Mouse (Mus musculus) hindbrain, embryonic 13.5 days (tissue): Measurements from ENCODE around the gene Tstd1. TPM values are rescaled to one million over a fixed set of nuclear protein-coding genes. Genes with fewer than 3 reads are reported as not detected.
A peak's percentile ranks its signal among the peaks of the same experiment; 100 is the strongest.

ENCODE experiments used
- ATAC-seq: fragments of 200-750 bp; cut with Nextera tagmentation; 2 replicates; pipeline ENCODE4 v1.8.0; 2017; ENCODE audit warnings: moderate TSS enrichment; ENCODE audit not compliant: low FRiP score
- H3K27ac ChIP-seq: fragments of 300-500 bp; sonication (generic); 2 replicates; pipeline ENCODE4 v1.5.1; 2015; ENCODE audit warnings: inconsistent platforms, mild to moderate bottlenecking, moderate library complexity
- H3K27me3 ChIP-seq: fragments of 300-500 bp; sonication (generic); 2 replicates; pipeline ENCODE4 v1.6.1; 2015; ENCODE audit warnings: mild to moderate bottlenecking, inconsistent platforms
- H3K36me3 ChIP-seq: fragments of 300-500 bp; sonication (generic); 2 replicates; pipeline ENCODE4 v1.6.1; 2015; ENCODE audit warnings: mild to moderate bottlenecking, inconsistent platforms
- H3K4me1 ChIP-seq: fragments of 300-500 bp; sonication (generic); replicated peaks from 2 replicates; pipeline ENCODE4 v1.6.1; 2015; ENCODE audit warnings: inconsistent platforms
- H3K4me2 ChIP-seq: fragments of 300-500 bp; sonication (generic); 2 replicates; pipeline ENCODE4 v1.6.1; 2015; ENCODE audit warnings: inconsistent platforms, mild to moderate bottlenecking, moderate library complexity
- H3K4me3 ChIP-seq: fragments of 300-500 bp; sonication (generic); 2 replicates; pipeline ENCODE4 v1.5.1; 2015; ENCODE audit warnings: mild to moderate bottlenecking, inconsistent platforms
- H3K9ac ChIP-seq: fragments of 300-500 bp; sonication (generic); 2 replicates; pipeline ENCODE4 v1.6.1; 2015; ENCODE audit warnings: mild to moderate bottlenecking, inconsistent platforms
- H3K9me3 ChIP-seq: fragments of 300-500 bp; sonication (generic); 2 replicates; pipeline ENCODE4 v1.6.1; 2016; ENCODE audit warnings: inconsistent platforms
- WGBS: fragments of 180-500 bp; shearing (Covaris S2); methylation state at CpG from one replicate; pipeline ENCODE4 v1.1.7; 2015; 5-methylcytosine and 5-hydroxymethylcytosine counted together
- polyA plus RNA-seq: library from polyadenylated mRNA; unstranded; fragments of >200 nt; fragmentation: Nextera tagmentation; extraction: Ambion mirVana; gene quantifications from 2 replicates; pipeline ENCODE4 v1.2.1, GENCODE M21; 2015

Gene Tstd1
- polyA plus RNA-seq, 1 experiment from 2014 or later: 11.7 TPM

DNA sequence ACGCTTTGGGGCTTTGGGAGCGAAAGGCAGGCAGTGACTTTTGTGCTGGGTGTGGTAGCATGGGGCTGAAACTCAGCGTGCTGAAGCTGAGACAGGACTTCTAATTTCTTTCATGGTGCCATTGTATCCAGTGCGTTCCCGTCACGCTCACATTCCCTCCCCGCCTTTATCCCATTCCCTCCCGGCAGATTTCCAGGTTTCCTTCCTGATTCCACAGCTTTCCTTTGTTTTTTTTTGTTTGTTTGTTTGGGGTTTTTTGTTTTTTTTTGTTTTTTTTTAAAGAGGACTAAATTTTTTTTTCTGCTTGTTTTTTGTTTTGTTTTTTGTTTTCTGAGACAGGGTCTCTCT lies 23.7 kb downstream of the Tstd1 start:
- WGBS: 63% methylated on average over 8 of the region's 8 CpGs
- Histone ChIP-seq H3K4me1 (peaks cover 6% of the 10 kb centered on the region), H3K4me2 (no peak overlapping the region), H3K27me3 (peaks cover 27% of the 10 kb centered on the region), H3K27ac (no peak overlapping the region), H3K36me3 (no peaks in the 10 kb centered on the region), H3K4me3 (no peak overlapping the region), H3K9me3 (no peaks in the 10 kb centered on the region), H3K9ac (no peak overlapping the region)
- no peak for ATAC-seq

DNA sequence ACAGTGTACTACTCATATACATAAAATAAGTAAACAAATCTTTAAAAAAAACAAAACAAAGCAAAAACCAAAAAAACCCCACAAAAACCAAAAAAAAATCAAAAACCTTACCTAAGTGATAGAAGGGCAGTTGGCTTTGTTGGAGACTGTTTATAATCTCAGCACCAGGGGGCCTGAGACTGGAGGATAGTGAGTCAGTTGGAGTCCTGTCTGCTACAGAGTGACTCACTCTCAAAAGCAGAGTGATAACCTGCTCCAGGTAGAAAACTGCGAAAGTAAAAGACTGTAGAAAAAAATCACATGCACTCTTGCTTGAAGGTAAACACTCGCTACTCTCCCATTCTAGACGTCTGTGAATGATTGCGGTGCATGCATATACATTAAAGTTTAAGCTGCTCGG lies 26.4 kb downstream of the Tstd1 start:
- no peaks in the 10 kb centered on the region for H3K36me3 ChIP-seq
- H3K9ac ChIP-seq: no peak overlapping the region
- no peak overlapping the region for H3K4me3 ChIP-seq
- H3K27me3 ChIP-seq: peaks cover under 1% of the 10 kb centered on the region; the same call in 1 of the 2 replicates
- WGBS: 92% methylated on average over 5 of the region's 5 CpGs
- ATAC-seq: no peak
- no peak overlapping the region for H3K4me2 ChIP-seq
- H3K4me1 ChIP-seq: no peaks in the 10 kb centered on the region
- H3K27ac ChIP-seq: no peak overlapping the region
- H3K9me3 ChIP-seq: no peaks in the 10 kb centered on the region

DNA sequence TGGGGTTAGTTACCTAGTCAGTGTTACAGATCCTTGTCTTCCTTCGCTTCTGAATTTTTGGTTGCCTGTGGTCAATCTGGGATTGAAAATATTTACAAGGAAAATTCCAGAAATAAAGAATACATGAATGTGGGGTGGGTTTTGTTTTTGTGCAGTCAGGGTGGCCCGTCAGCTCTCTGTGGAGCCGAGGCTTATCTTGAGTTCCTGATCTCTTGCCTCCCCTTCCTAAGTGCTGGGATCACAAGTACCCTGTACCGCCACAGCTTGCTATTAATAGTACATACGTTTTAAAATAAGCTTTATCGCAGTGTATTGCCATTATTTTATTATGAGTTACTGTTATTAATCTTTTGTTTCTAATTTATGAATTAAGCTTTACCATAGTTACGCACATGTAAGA lies 28.2 kb downstream of the Tstd1 start:
- H3K36me3 ChIP-seq: no peaks in the 10 kb centered on the region
- no peak overlapping the region for H3K4me2 ChIP-seq
- no peak overlapping the region for H3K4me3 ChIP-seq
- no peak overlapping the region for H3K27ac ChIP-seq
- no peaks in the 10 kb centered on the region for H3K27me3 ChIP-seq
- no peaks in the 10 kb centered on the region for H3K9me3 ChIP-seq
- WGBS: 82% methylated on average over 7 of the region's 7 CpGs
- H3K4me1 ChIP-seq: no peaks in the 10 kb centered on the region
- no peak overlapping the region for H3K9ac ChIP-seq
- no peak for ATAC-seq

DNA sequence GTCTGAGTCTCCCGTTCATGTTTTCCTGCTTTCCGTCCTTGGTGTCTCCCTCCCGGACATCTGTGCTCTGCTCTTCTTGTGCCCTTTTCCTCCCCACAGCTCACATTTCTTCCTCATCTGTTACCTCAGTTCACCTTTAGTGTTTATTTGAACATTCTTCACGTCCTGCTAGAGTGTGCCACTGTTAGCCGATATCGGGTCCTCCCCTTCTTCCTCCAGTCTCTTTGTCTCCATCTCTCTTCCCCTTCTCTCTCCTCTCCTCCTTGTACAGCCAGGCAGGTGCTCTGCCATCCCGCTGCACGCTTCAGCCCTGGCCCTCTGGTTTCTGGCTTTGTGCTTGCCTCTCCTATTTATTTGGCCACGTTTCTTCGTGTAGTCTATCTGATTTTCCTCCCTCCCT lies 29.0 kb downstream of the Tstd1 start:
- no peaks in the 10 kb centered on the region for H3K4me1 ChIP-seq
- WGBS: 79% methylated on average over 10 of the region's 10 CpGs
- H3K36me3 ChIP-seq: no peaks in the 10 kb centered on the region
- ATAC-seq: no peak
- H3K27me3 ChIP-seq: no peaks in the 10 kb centered on the region
- H3K9me3 ChIP-seq: no peaks in the 10 kb centered on the region
- no peak overlapping the region for H3K4me2 ChIP-seq
- no peak overlapping the region for H3K27ac ChIP-seq
- no peak overlapping the region for H3K4me3 ChIP-seq
- H3K9ac ChIP-seq: no peak overlapping the region

DNA sequence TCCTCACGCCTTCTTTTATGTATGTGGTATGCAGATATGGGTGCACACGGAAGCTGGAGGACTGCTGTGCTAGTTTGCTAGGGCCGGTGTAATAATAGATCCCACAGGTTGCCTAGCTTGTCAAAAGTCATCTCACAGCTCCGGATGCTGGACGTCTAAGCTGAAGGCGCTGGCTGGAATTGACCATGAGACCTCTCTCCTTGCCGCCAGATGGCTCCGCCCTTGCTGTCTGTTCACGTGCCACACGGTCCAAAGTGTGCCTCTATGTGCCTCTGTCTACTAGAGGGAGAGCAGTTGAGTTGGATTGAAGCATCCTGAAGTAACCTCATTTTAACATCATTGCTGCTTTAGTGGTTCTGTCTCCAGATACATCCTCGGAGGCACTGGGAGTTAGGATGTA lies 31.4 kb downstream of the Tstd1 start:
- no peak overlapping the region for H3K9ac ChIP-seq
- no peaks in the 10 kb centered on the region for H3K4me1 ChIP-seq
- ATAC-seq: no peak
- H3K27ac ChIP-seq: no peak overlapping the region
- no peak overlapping the region for H3K4me3 ChIP-seq
- no peaks in the 10 kb centered on the region for H3K9me3 ChIP-seq
- H3K27me3 ChIP-seq: no peaks in the 10 kb centered on the region
- WGBS: 92% methylated on average over 11 of the region's 11 CpGs
- H3K36me3 ChIP-seq: no peaks in the 10 kb centered on the region
- H3K4me2 ChIP-seq: no peak overlapping the region

DNA sequence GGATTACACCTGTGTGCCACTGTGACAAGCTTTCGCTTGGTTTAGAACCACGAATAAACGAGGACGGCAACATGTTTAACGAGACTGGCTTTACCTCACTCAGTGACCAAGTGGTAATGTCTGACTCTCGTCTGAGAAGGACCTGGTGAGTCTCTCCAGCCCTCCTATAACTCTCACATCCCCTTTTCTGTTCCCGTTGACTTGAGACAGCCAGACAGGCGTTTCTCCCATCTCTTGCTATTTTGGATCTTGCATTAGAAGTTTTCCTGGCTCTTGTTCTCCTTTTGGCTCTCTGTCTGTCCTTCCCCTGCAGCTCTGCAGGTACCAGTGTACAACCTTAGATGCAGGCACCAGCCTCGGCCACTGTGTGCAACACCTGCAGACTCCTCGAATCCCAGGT lies 32.3 kb downstream of the Tstd1 start:
- no peak overlapping the region for H3K4me2 ChIP-seq
- H3K9me3 ChIP-seq: no peaks in the 10 kb centered on the region
- H3K27me3 ChIP-seq: no peaks in the 10 kb centered on the region
- no peak overlapping the region for H3K9ac ChIP-seq
- H3K4me3 ChIP-seq: no peak overlapping the region
- no peaks in the 10 kb centered on the region for H3K4me1 ChIP-seq
- H3K36me3 ChIP-seq: no peaks in the 10 kb centered on the region
- ATAC-seq: no peak
- WGBS: 90% methylated on average over 10 of the region's 10 CpGs
- no peak overlapping the region for H3K27ac ChIP-seq

DNA sequence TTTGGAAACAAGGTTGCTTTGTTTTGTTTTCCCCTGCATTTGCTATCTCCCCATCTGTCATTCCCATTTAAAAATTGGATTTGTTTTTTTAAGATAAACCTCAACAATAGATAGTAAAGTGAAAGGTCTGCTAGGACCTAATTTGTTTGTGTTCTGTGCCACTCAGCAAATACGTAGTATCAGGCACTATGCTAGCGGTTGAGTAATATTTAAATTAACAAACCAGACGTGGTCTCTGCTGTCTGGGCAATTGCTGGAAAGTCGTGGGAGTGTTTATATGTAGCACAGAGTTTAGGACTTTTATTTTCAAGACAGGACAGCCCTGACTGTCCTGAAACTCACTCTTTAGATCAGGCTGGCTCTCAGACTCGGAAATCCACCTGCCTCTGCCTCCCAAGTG lies 33.9 kb downstream of the Tstd1 start:
- Histone ChIP-seq H3K27ac (no peak overlapping the region), H3K36me3 (no peaks in the 10 kb centered on the region), H3K9ac (no peak overlapping the region), H3K9me3 (no peaks in the 10 kb centered on the region), H3K27me3 (no peaks in the 10 kb centered on the region), H3K4me1 (no peaks in the 10 kb centered on the region), H3K4me2 (no peak overlapping the region), H3K4me3 (no peak overlapping the region)
- ATAC-seq: no peak
- 86% methylated on average over 5 of the region's 5 CpGs for WGBS

DNA sequence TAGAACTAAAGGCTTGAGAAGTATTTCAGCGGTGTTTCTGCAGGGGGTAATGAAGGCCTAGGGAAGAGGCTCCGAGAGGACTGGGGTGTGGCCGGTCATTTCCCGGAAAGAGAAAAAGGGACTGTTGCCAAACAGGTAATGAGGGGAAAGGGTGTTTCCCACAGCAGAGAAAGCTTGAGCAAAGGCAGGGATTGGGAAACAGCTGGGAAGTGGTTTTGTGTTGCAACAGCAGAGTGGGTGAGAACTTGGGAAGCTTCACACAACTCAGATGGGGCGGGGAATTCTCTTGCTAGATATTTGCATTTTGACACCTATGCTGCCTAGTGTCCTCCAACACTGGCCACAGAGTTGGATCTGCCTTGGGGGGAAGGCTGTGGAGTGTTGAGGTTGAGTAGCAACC lies 34.3 kb downstream of the Tstd1 start:
- ATAC-seq: no peak
- no peak overlapping the region for H3K4me2 ChIP-seq
- no peak overlapping the region for H3K4me3 ChIP-seq
- 85% methylated on average over 5 of the region's 5 CpGs for WGBS
- no peak overlapping the region for H3K9ac ChIP-seq
- H3K27me3 ChIP-seq: no peaks in the 10 kb centered on the region
- H3K9me3 ChIP-seq: no peaks in the 10 kb centered on the region
- H3K4me1 ChIP-seq: no peaks in the 10 kb centered on the region
- no peak overlapping the region for H3K27ac ChIP-seq
- no peaks in the 10 kb centered on the region for H3K36me3 ChIP-seq

DNA sequence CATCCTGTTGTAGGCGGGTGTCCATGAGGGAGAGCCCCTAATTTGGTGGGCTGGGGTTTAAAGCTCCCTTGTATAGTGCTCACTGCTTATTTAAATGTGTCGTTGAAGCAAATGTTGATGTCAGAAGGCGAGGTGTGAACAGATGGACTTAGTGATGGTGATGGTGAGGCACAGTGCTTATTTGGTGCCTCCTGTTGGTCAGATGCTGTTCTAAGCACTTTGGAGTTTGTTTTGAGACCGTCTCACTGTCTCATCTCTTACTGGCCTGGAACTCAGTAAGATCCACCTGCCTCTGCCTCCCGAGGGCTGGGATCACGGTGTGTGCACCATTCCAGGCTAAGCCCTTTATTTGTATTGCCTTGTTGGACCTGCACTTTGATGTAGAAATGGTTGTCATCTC lies 36.3 kb downstream of the Tstd1 start:
- Histone ChIP-seq H3K9me3 (no peaks in the 10 kb centered on the region), H3K4me2 (no peak overlapping the region), H3K27ac (no peak overlapping the region), H3K4me3 (no peak overlapping the region), H3K36me3 (no peaks in the 10 kb centered on the region), H3K9ac (no peak overlapping the region), H3K27me3 (no peaks in the 10 kb centered on the region), H3K4me1 (peaks cover 4% of the 10 kb centered on the region)
- 90% methylated on average over 6 of the region's 6 CpGs for WGBS
- ATAC-seq: no peak

DNA sequence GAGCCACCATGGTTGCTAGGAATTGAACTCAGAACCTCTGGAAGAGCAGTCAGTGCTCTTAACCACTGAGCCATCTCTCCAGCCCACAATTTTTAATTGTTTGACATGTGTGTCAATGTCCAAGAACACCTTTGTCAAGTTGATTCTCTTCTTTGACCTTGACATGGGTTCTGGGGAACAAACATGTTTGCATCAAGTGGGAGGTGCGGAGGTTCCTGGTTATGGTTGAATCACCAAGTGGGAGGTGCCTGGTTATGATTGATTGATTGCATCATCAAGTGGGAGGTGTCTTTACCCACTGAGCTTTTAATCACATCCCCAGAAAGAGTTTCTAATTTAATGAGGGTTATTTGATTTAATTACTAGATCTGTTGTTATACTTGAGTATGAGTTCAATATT lies 38.9 kb downstream of the Tstd1 start:
- H3K36me3 ChIP-seq: no peaks in the 10 kb centered on the region
- 97% methylated on average over 1 of the region's 1 CpGs for WGBS
- no peak overlapping the region for H3K4me3 ChIP-seq
- ATAC-seq: no peak
- no peak overlapping the region for H3K9ac ChIP-seq
- H3K27ac ChIP-seq: no peak overlapping the region
- H3K9me3 ChIP-seq: no peaks in the 10 kb centered on the region
- H3K4me1 ChIP-seq: peaks cover 10% of the 10 kb centered on the region
- no peaks in the 10 kb centered on the region for H3K27me3 ChIP-seq
- no peak overlapping the region for H3K4me2 ChIP-seq

DNA sequence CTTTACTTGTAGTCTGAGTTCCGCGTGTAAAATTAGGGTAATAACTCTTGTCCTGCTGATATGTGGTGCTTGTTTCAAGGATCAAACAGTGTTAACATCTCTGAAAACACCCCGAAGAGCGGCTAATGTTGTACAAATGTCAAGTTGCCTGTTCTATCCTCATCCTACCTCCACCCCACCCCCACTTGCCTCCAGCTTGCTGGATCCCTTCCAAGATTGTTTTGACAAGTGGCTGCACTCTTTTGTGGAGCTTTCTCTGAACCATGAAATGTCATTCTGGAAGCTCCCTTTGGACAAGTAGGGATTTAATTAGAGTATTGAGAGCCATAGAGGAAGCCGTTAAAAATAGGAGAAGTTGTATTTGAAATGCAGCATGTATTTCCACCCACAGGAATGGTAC lies 41.1 kb downstream of the Tstd1 start:
- Histone ChIP-seq H3K27ac (0 out of 2 replicates have a peak overlapping the region, but pooled peaks have one; percentile 23), H3K36me3 (no peaks in the 10 kb centered on the region), H3K9me3 (no peaks in the 10 kb centered on the region), H3K4me1 (peaks cover 10% of the 10 kb centered on the region), H3K4me3 (no peak overlapping the region), H3K4me2 (0 out of 2 replicates have a peak overlapping the region, but pooled peaks have one; percentile 0), H3K27me3 (no peaks in the 10 kb centered on the region), H3K9ac (no peak overlapping the region)
- 54% methylated on average over 5 of the region's 5 CpGs for WGBS
- ATAC-seq: 0 out of 2 replicates have a peak, but pooled peaks have one; percentile 21

DNA sequence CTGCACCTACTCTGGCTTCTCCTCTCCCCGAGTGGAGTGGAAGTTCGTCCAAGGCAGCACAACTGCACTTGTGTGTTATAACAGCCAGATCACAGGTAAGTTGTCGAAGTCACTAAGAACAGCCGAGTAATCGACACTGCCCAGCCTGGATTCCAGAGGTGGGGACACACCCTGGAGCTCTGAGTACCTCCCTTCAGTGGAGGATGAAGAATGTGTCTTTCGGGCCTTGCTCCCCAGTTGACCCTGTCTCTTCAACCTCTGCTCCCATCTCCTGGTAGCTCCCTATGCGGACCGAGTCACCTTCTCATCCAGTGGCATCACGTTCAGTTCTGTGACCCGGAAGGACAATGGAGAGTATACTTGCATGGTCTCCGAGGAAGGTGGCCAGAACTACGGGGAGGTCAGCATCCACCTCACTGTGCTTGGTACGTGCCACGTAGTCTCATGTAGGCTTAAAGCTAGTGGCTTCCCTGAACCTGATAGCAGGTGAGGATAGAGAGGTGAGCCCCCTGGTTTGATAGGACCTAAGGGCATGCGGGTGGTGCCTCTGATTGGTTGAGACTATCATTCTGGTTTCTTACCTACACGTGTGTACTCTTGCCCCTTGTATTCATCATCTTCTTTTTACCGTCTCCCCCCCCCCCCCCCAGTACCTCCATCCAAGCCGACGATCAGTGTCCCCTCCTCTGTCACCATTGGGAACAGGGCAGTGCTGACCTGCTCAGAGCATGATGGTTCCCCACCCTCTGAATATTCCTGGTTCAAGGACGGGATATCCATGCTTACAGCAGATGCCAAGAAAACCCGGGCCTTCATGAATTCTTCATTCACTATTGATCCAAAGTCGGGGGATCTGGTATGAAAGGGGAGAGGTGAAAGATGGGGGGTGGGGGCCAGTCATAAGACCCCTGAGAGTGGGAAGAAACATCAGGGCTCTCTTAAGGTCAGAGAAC lies 42.2 kb downstream of the Tstd1 start:
- H3K27ac ChIP-seq: no peak overlapping the region
- H3K4me2 ChIP-seq: no peak overlapping the region
- no peaks in the 10 kb centered on the region for H3K36me3 ChIP-seq
- H3K9me3 ChIP-seq: no peaks in the 10 kb centered on the region
- no peak overlapping the region for H3K4me3 ChIP-seq
- no peaks in the 10 kb centered on the region for H3K27me3 ChIP-seq
- WGBS: 92% methylated on average over 22 of the region's 22 CpGs
- no peak for ATAC-seq
- H3K4me1 ChIP-seq: peaks cover 10% of the 10 kb centered on the region
- H3K9ac ChIP-seq: no peak overlapping the region

DNA sequence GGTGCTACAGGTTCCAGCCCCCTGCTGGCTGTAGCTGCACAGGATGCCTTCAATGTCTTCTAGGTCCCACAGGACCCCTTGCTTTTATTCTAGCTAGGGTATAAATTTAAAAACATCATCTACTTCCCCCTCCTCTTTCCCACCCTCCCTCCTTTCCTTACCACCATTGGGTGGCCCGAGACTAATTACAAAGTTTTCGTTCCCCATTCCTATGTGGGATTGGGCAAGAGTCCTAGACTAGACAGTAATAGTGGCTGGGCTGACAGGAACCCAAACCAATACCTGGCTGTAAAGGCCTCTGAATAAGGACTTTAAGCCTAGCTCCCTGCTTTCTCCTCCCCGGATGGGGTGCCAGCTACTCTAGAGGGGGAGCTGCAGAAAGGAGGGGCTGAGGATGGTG lies 44.5 kb downstream of the Tstd1 start:
- no peak overlapping the region for H3K4me2 ChIP-seq
- ATAC-seq: no peak
- peaks cover 10% of the 10 kb centered on the region for H3K4me1 ChIP-seq
- no peak overlapping the region for H3K27ac ChIP-seq
- H3K36me3 ChIP-seq: no peaks in the 10 kb centered on the region
- no peaks in the 10 kb centered on the region for H3K27me3 ChIP-seq
- WGBS: 93% methylated on average over 3 of the region's 3 CpGs
- H3K9me3 ChIP-seq: no peaks in the 10 kb centered on the region
- H3K9ac ChIP-seq: no peak overlapping the region
- no peak overlapping the region for H3K4me3 ChIP-seq
